Mouse (Mus musculus) kidney, adult 2 months (tissue): ENCODE data around the gene Rnf24.

ENCODE experiments used
- CTCF ChIP-seq: fragments of 200-500 bp; conservative IDR thresholded peaks from 2 replicates; pipeline ENCODE4 v1.5.1; 2011; ENCODE audit warnings: low read depth, mild to moderate bottlenecking, control low read depth, low read length, moderate library complexity, mixed read lengths; ENCODE audit not compliant: insufficient read depth, insufficient read length
- POLR2A ChIP-seq: fragments of 200-500 bp; IDR thresholded peaks from one replicate; pipeline ENCODE4 v1.6.1; 2011; ENCODE audit warnings: low read depth, low read length, control low read depth

GRCm38 (mm10) chr2:131275493-131275892 lies 77.2 kb downstream of the Rnf24 start:
- TF ChIP-seq POLR2A (no peak), CTCF (no peak)
